Mouse (Mus musculus) T-cell, adult 66 days (primary cell): ENCODE results near the gene Gm35549. TPM values are rescaled to one million over a fixed set of nuclear protein-coding genes. Genes with fewer than 3 reads are reported as not detected.

Source experiments
- total RNA-seq, 2 experiments: library from RNA; stranded (reverse); gene quantifications; 3 replicates in 1 of 2; 4 replicates in 1 of 2; pipeline ENCODE4 v1.2.4; 2023

Gene Gm35549
- total RNA-seq = not detected

DNA sequence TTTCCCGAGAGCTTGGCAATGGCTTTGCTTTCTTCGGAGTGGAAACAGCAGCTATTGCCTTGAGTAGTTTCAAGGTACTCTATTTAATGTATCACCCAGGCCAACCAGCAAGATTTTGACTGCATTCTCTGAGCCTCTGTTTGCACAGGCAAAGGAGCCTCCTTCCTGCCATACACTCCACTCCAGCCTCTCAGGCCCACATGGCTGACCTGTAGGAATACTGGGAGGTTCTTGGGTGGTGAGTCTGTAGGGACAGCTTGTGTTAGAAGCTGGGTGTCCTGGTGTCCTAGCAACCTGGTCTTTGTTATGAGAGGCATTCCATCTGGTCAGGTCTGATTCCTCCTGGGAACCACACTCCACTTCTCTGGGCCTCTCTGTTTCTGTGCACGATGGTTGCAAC is at the start of gene Gm35549:
TSS of gene Gm35549 (minus strand) at position 276 of the 400 bp plus-strand sequence.

DNA sequence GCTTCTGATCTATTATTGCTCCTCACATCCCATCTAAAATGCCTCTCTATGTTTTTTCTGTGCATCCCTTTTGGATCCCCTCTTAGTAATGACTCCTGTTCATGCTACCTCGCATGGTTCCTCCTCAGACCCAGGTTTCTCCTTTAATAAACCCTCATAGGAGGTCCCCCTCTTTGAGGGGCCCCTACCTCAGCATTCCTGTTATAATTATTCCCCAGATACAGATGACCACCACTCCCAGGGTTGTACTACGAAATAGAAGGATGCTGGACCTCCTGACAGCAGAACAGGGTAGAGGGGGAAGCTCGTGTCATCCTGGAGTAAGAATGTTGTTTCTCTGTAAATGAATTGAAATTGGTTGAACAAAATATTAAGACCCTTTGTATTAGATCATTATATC is 41.5 kb upstream of the Gm35549 start, which contains the start of gene Zkscan7:
TSS of gene Zkscan7 (plus strand) at position 301 of the 400 bp plus-strand sequence.

DNA sequence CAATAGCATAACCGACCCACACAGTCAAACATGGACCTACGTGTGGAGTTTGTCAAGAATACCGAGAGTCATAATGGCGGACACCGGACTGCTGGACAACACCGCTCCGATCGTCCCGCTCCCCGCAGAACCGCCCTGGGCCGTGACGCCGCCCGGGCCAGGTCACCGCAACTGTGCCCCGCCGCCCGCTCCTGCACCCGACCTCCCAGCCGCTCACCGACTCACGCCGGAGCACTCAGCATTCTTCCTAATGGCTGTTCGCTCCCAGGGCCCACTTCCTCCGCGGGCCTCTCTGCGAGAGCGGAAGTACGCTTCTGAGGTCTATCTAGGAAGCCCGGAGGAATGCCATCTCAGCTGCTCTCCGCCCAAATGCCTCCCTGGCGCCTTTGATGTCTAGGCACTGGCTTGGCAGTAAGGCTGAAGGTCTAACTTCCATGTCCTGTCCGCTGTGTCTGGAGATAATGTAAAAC is 21.9 kb upstream of the Gm35549 start, which contains the start of gene Zfp445:
TSS of gene Zfp445 (minus strand) at position 310 of the 470 bp plus-strand sequence.

DNA sequence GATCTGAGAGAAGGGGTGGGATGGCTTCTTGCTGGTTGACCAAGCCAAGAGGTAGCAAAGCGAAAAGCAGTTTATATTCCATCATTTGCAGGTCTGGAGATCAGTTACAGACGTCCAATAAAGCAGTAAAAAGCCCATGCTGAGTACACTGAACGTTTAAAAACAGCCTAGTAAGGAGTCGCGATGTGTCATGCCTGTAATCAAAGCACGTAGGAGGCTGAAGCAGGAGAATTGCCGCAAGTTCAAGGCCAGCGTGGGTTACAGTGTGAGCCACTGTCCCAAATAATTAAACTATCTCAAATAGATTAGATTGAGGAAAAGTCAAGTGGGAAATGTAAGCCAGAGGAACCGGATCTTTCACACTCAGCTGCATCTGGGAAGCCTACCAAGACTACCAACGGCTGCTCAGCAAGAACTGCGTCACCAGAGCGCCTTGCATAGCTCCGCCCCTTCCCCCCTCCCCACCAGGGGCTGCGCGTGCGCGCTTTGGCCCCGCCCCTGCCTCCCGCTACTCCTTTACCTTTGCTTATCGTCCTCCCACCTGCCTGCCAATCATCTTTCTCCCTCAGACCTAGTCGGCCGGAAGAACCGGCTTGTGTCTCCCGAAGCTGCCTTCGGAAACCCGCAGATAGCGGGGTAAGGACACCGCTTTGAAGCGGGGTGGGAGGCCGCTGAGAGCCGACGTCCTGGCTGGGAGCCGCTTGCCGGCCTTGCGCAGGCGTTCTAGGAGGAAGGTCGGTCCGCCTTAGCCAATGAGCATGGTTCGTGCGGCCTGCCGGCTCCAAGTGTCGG is 38.6 kb downstream of the Gm35549 start, which contains the start of gene Tcaim:
TSS of gene Tcaim (plus strand) at position 487 of the 792 bp plus-strand sequence.

Other genes with a start within 250 kb of the Gm35549 start
- not detected for gene Topaz1, start 96.7 kb downstream of the Gm35549 start, total RNA-seq
- gene Tcaim, start 38.5 kb downstream of the Gm35549 start, total RNA-seq = 10 to 100 TPM; 15.2 to 19.0 TPM
- gene Zfp445, start 22.0 kb upstream of the Gm35549 start, total RNA-seq = 100 to 1,000 TPM; 136 to 137 TPM
- 1 to 10 TPM; 5.2 to 6.1 TPM for gene Zkscan7, start 41.6 kb upstream of the Gm35549 start, total RNA-seq
- not detected for gene Zfp105, start 79.0 kb upstream of the Gm35549 start, total RNA-seq
- 10 to 100 TPM; 42.5 to 43.6 TPM for gene 1110059G10Rik, start 107.0 kb upstream of the Gm35549 start, total RNA-seq
- gene Kif15, start 107.0 kb upstream of the Gm35549 start, total RNA-seq = 10 to 100 TPM in 1 of 2 experiments, 1 to 10 TPM in 1; 2.3 to 10.9 TPM
- gene Tmem42, start 177.3 kb upstream of the Gm35549 start, total RNA-seq = 10 to 100 TPM; 17.7 to 21.4 TPM
- gene Tgm4, start 190.7 kb upstream of the Gm35549 start, total RNA-seq = 1 to 10 TPM in 1 of 2 experiments, under 1 TPM in 1; 0.96 to 4.1 TPM